Mouse (Mus musculus) telencephalon, adult 2 months (tissue): ENCODE data around the gene Begain.

Experiments used
- DNase-seq: peaks from one replicate; pipeline ENCODE4 v3.0.0-alpha.2; 2011; ENCODE audit warnings: low read depth, low spot score

Gene Begain

GRCm38 (mm10) chr12:109068167-109068653 is at the start of gene Begain:
Begain (minus strand) TSS chr12:109068217.
- no peak for DNase-seq

- no peak for DNase-seq
These were observed 47.7 kb upstream of the Begain start for GRCm38 (mm10) chr12:109115707-109116106.

GRCm38 (mm10) chr12:109115161-109115560 is 47.1 kb upstream of the Begain start:
- no peak for DNase-seq

- DNase-seq: no peak
These were observed 45.1 kb upstream of the Begain start for GRCm38 (mm10) chr12:109112996-109113592.

GRCm38 (mm10) chr12:109112354-109112995 is 44.5 kb upstream of the Begain start:
- DNase-seq: no peak

GRCm38 (mm10) chr12:109108911-109109310 is 40.9 kb upstream of the Begain start:
- DNase-seq: no peak

GRCm38 (mm10) chr12:109100381-109100780 is 32.4 kb upstream of the Begain start:
- no peak for DNase-seq

GRCm38 (mm10) chr12:109090456-109091130 is 22.6 kb upstream of the Begain start:
- no peak for DNase-seq

- no peak for DNase-seq
These were observed 22.0 kb upstream of the Begain start for GRCm38 (mm10) chr12:109090041-109090440.

GRCm38 (mm10) chr12:109086111-109086510 is 18.1 kb upstream of the Begain start:
- no peak for DNase-seq

- peak; percentile 59 for DNase-seq
These were observed 17.7 kb upstream of the Begain start for GRCm38 (mm10) chr12:109085674-109086073.

GRCm38 (mm10) chr12:109085046-109085445 is 17.0 kb upstream of the Begain start:
- DNase-seq: no peak

GRCm38 (mm10) chr12:109083476-109083875 is 15.5 kb upstream of the Begain start:
- no peak for DNase-seq

GRCm38 (mm10) chr12:109077036-109077435 is 9.0 kb upstream of the Begain start:
- no peak for DNase-seq

GRCm38 (mm10) chr12:109074777-109075285 is 6.8 kb upstream of the Begain start:
- DNase-seq: no peak

- DNase-seq: no peak
These were observed 6.1 kb upstream of the Begain start for GRCm38 (mm10) chr12:109074106-109074505.

- DNase-seq: no peak
These were observed 3.2 kb upstream of the Begain start for GRCm38 (mm10) chr12:109071248-109071647.

- DNase-seq: no peak
These were observed 1.7 kb upstream of the Begain start for GRCm38 (mm10) chr12:109069751-109070150.

- DNase-seq: no peak
These were observed 721 bp upstream of the Begain start for GRCm38 (mm10) chr12:109068738-109069137.

GRCm38 (mm10) chr12:109067561-109068135 is 369 bp downstream of the Begain start:
- no peak for DNase-seq

- DNase-seq: no peak
These were observed 9.4 kb downstream of the Begain start for GRCm38 (mm10) chr12:109058660-109059059.

- DNase-seq: no peak
These were observed 10.3 kb downstream of the Begain start for GRCm38 (mm10) chr12:109057736-109058135.
